Mouse (Mus musculus) heart, embryonic 15.5 days (tissue): Measurements from ENCODE around the gene Olfr10. TPM values are rescaled to one million over a fixed set of nuclear protein-coding genes. Genes with fewer than 3 reads are reported as not detected.

Experiments used
- ATAC-seq: fragments of 200-750 bp; cut with Nextera tagmentation; replicated peaks from 2 replicates; pipeline ENCODE4 v1.8.0; 2017; ENCODE audit warnings: low read depth, moderate TSS enrichment; ENCODE audit not compliant: insufficient number of reproducible peaks, insufficient read depth, low FRiP score
- H3K27ac ChIP-seq: fragments of 300-500 bp; sonication (generic); 2 replicates; pipeline ENCODE4 v1.5.1; 2015; ENCODE audit warnings: mild to moderate bottlenecking, inconsistent platforms
- H3K27me3 ChIP-seq: fragments of 300-500 bp; sonication (generic); 2 replicates; pipeline ENCODE4 v1.6.1; 2015; ENCODE audit warnings: inconsistent platforms
- H3K36me3 ChIP-seq: fragments of 300-500 bp; sonication (generic); 2 replicates; pipeline ENCODE4 v1.6.1; 2015; ENCODE audit warnings: mild to moderate bottlenecking, inconsistent platforms
- H3K4me1 ChIP-seq: fragments of 300-500 bp; sonication (generic); replicated peaks from 2 replicates; pipeline ENCODE4 v1.6.1; 2015; ENCODE audit warnings: inconsistent platforms
- H3K4me2 ChIP-seq: fragments of 300-500 bp; sonication (generic); 2 replicates; pipeline ENCODE4 v1.6.1; 2015; ENCODE audit warnings: inconsistent platforms, mild to moderate bottlenecking, moderate library complexity
- H3K4me3 ChIP-seq: fragments of 300-500 bp; sonication (generic); 2 replicates; pipeline ENCODE4 v1.5.1; 2015; ENCODE audit warnings: mild to moderate bottlenecking, inconsistent platforms
- H3K9ac ChIP-seq: fragments of 300-500 bp; sonication (generic); 2 replicates; pipeline ENCODE4 v1.6.1; 2015; ENCODE audit warnings: mild to moderate bottlenecking, inconsistent platforms
- H3K9me3 ChIP-seq: fragments of 300-500 bp; sonication (generic); replicated peaks from 2 replicates; pipeline ENCODE4 v1.6.1; 2016; ENCODE audit warnings: inconsistent platforms
- WGBS: fragments of 180-500 bp; shearing (Covaris S2); methylation state at CpG from one replicate; pipeline ENCODE4 v1.1.7; 2015; ENCODE audit warnings: mixed read lengths; 5-methylcytosine and 5-hydroxymethylcytosine counted together
- polyA plus RNA-seq: library from polyadenylated mRNA; unstranded; fragments of >200 nt; fragmentation: Nextera tagmentation; extraction: Ambion mirVana; gene quantifications from 2 replicates; pipeline ENCODE4 v1.2.1, GENCODE M21; 2015

Olfr10 gene
- polyA plus RNA-seq, 1 experiment from 2014 or later = not detected

DNA sequence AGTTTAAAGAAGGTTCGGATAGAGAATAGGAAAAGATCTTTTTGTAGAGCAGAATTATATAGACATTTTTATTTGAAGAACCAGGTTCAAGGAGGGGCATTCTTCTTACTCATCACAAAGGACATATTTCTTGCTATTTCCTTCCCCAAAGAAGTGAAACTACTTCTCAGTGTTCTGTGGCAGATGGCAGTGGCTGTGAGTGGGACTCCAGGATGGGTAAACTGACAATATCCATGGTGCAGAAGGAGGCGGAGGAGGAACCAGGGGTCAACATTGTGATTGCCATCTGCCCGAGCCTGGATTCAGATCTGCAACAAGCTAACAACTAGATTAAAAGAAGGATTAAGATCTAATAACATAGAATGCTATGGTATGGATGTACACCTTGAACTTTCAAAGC is 22.2 kb downstream of the Olfr10 start:
- H3K4me2 ChIP-seq = no peak overlapping the region
- no peaks in the 10 kb centered on the region for H3K9me3 ChIP-seq
- no peaks in the 10 kb centered on the region for H3K36me3 ChIP-seq
- no peak for ATAC-seq
- H3K9ac ChIP-seq = no peak overlapping the region
- H3K27me3 ChIP-seq = no peaks in the 10 kb centered on the region
- H3K27ac ChIP-seq = no peak overlapping the region
- 64% methylated on average over 3 of the region's 3 CpGs for WGBS
- H3K4me1 ChIP-seq = no peaks in the 10 kb centered on the region
- H3K4me3 ChIP-seq = no peak overlapping the region

DNA sequence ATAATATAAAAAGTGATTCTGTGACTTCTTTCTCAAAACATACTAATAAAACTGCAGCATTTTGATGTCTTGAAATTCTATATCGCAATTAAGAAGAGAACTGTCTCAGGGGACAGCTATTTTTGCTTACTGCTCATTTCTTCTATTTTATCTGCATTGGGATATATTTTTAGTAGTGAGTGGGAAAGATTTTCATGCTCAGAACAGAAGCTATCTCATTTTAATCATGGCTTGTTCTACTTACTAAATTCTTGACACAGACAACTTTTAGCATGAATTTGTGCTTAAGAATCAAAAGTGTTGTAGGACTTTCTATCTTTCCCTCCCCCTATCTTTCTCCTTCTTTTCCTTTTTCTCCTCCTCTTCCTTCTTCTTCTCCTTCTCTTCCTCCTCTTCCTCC is 25.1 kb downstream of the Olfr10 start:
- Histone ChIP-seq H3K9ac (no peak overlapping the region), H3K36me3 (no peaks in the 10 kb centered on the region), H3K4me1 (no peaks in the 10 kb centered on the region), H3K9me3 (no peaks in the 10 kb centered on the region), H3K27ac (no peak overlapping the region), H3K27me3 (no peaks in the 10 kb centered on the region), H3K4me2 (no peak overlapping the region), H3K4me3 (no peak overlapping the region)
- ATAC-seq = no peak
- 57% methylated on average over 1 of the region's 1 CpGs for WGBS

DNA sequence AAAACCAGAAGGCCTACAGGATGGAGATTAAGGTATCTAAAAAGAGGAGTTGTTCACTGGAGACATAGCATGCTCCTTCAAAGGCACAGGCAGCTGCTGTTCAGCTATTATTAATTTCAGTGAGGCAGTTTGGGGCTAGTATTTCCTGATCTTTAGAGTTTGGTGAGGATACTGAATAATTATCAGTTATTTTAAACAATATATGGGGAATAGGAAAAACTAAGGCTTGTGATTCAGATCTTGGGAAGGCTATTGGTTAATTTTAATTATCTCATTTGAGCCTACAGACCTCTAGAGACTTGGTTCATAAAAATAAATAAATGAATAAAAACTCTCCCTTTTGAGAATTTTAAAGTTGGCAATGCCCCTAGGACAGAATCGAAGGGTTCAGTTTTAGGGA is 30.3 kb downstream of the Olfr10 start, which contains the start of gene Olfr1390:
Gene Olfr1390 (plus strand): TSS at position 301 of the 400 bp plus-strand sequence.
- no peaks in the 10 kb centered on the region for H3K27me3 ChIP-seq
- no peaks in the 10 kb centered on the region for H3K36me3 ChIP-seq
- H3K27ac ChIP-seq = no peak within 1 kb of the TSS
- no peak for ATAC-seq
- H3K9me3 ChIP-seq = no peaks in the 10 kb centered on the region
- H3K4me1 ChIP-seq = no peaks in the 10 kb centered on the region
- no peak within 1 kb of the TSS for H3K4me2 ChIP-seq
- H3K4me3 ChIP-seq = no peak within 1 kb of the TSS
- H3K9ac ChIP-seq = no peak within 1 kb of the TSS
- 78% methylated on average over 1 of the region's 1 CpGs for WGBS

- Histone ChIP-seq H3K9me3 (no peaks in the 10 kb centered on the region), H3K27ac (no peak overlapping the region), H3K27me3 (no peaks in the 10 kb centered on the region), H3K36me3 (no peaks in the 10 kb centered on the region), H3K9ac (no peak overlapping the region), H3K4me2 (no peak overlapping the region), H3K4me1 (no peaks in the 10 kb centered on the region), H3K4me3 (no peak overlapping the region)
- ATAC-seq = no peak
- 52% methylated on average over 4 of the region's 4 CpGs for WGBS
Measured at GRCm38 (mm10) chr11:49337150-49337832, 32.8 kb downstream of the Olfr10 start.

Other genes with a start within 250 kb of the Olfr10 start
- gene Tgtp2, start 240.5 kb upstream of the Olfr10 start, polyA plus RNA-seq = 0.23 and 5.3 TPM in 2 replicates
- 1.4 and 4.3 TPM in 2 replicates for gene Ifi47, start 228.2 kb upstream of the Olfr10 start, polyA plus RNA-seq
- 0.15 and 0.18 TPM in 2 replicates for gene Olfr1396, start 189.9 kb upstream of the Olfr10 start, polyA plus RNA-seq
- gene Olfr1395, start 162.5 kb upstream of the Olfr10 start, polyA plus RNA-seq = not detected in 2 replicates
- not detected in 2 replicates for gene Olfr1394, start 150.4 kb upstream of the Olfr10 start, polyA plus RNA-seq
- 4.4 and 6.1 TPM in 2 replicates for gene Btnl9, start 117.6 kb upstream of the Olfr10 start, polyA plus RNA-seq
- 24.2 and 26.6 TPM in 2 replicates for gene Zfp62, start 101.4 kb upstream of the Olfr10 start, polyA plus RNA-seq
- 41.7 and 54.8 TPM in 2 replicates for gene Mgat1, start 60.5 kb upstream of the Olfr10 start, polyA plus RNA-seq
- 0.09 TPM in 1 of 2 replicates, not detected in the other for gene Olfr1393, start 26.4 kb upstream of the Olfr10 start, polyA plus RNA-seq
- not detected in 2 replicates for gene Olfr1392, start 19.5 kb upstream of the Olfr10 start, polyA plus RNA-seq
- gene Olfr1391, start 18.0 kb downstream of the Olfr10 start, polyA plus RNA-seq = not detected in 2 replicates
- gene Olfr1390, start 30.4 kb downstream of the Olfr10 start, polyA plus RNA-seq = not detected in 2 replicates
- not detected in 2 replicates for gene Olfr1389, start 118.3 kb downstream of the Olfr10 start, polyA plus RNA-seq
- 0.06 TPM in 1 of 2 replicates, not detected in the other for gene Olfr1388, start 131.9 kb downstream of the Olfr10 start, polyA plus RNA-seq
- not detected in 2 replicates for gene Olfr1387, start 150.6 kb downstream of the Olfr10 start, polyA plus RNA-seq
- not detected in 2 replicates for gene Olfr1386, start 160.3 kb downstream of the Olfr10 start, polyA plus RNA-seq
- not detected in 2 replicates for gene Olfr1385, start 184.3 kb downstream of the Olfr10 start, polyA plus RNA-seq
- not detected in 2 replicates for gene Olfr1384, start 202.0 kb downstream of the Olfr10 start, polyA plus RNA-seq
- not detected in 2 replicates for gene Olfr1383, start 214.9 kb downstream of the Olfr10 start, polyA plus RNA-seq
- not detected in 2 replicates for gene Olfr1382, start 223.5 kb downstream of the Olfr10 start, polyA plus RNA-seq
- not detected in 2 replicates for gene Olfr1381, start 238.7 kb downstream of the Olfr10 start, polyA plus RNA-seq